Mouse (Mus musculus) myocyte (in vitro differentiated cells): ENCODE data around the gene Zc2hc1b.

ENCODE experiments used
- E2F4 ChIP-seq: IDR thresholded peaks from one replicate; pipeline ENCODE4 v1.6.1; 2011; ENCODE audit warnings: mild to moderate bottlenecking, control low read depth, moderate library complexity; ENCODE audit not compliant: insufficient read depth
- MAX ChIP-seq: IDR thresholded peaks from one replicate; pipeline ENCODE4 v1.6.1; 2011; ENCODE audit warnings: low read depth, mild to moderate bottlenecking, control low read depth
- MYOG ChIP-seq, 3 experiments: IDR thresholded peaks; one replicate each; pipeline ENCODE4 v1.6.1; 2011; ENCODE audit warnings: control low read depth in 2 of 3, low read depth in 2 of 3, mild to moderate bottlenecking in 2 of 3; ENCODE audit not compliant: insufficient read length in 2 of 3, control insufficient read depth in 1 of 3, insufficient read depth in 1 of 3
- POLR2A ChIP-seq: IDR thresholded peaks from one replicate; pipeline ENCODE4 v1.6.1; 2011; ENCODE audit warnings: low read depth, mild to moderate bottlenecking, control low read depth, moderate library complexity; ENCODE audit not compliant: insufficient read length
- POLR2AphosphoS2 ChIP-seq: IDR thresholded peaks from one replicate; pipeline ENCODE4 v1.6.1; 2011; ENCODE audit warnings: low read depth, control low read depth; ENCODE audit not compliant: insufficient read length
- REST ChIP-seq: IDR thresholded peaks from one replicate; pipeline ENCODE4 v1.6.1; 2011; ENCODE audit warnings: mild to moderate bottlenecking, control low read depth, moderate library complexity; ENCODE audit not compliant: insufficient read depth, insufficient read length
- TCF12 ChIP-seq: IDR thresholded peaks from one replicate; pipeline ENCODE4 v1.6.1; 2011; ENCODE audit warnings: mild to moderate bottlenecking, control low read depth; ENCODE audit not compliant: poor library complexity, insufficient read depth, severe bottlenecking
- TCF3 ChIP-seq: IDR thresholded peaks from one replicate; pipeline ENCODE4 v1.6.1; 2011; ENCODE audit warnings: low read depth, control low read depth; ENCODE audit not compliant: insufficient read length

DNA sequence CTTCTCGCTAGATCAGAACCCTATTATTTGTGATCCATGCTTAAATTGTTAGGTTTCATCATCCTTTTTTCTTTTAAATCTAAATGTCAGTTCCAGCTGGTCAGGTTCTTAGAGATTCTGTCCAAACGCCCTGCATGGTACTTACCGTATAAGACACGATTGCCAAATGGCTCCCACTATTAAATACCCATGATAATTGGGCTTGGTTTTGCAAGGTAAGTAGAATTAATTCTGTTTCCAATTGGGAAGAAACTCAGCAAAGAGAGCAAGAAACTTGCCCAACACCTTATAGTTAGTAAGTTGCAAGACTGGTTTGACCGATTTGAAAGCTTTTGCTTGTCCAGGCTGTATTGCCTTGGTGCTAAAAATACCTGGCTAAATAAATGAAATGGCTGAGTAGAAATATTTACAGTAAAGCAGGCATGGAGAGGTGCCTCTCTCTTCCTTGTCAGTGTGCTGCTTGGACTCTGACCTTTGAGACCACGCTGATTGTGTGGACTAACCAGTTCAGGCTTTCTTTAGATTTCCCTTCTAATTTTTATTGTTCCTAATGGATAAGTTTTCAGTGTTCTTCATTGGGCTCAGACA lies 77.7 kb downstream of the Zc2hc1b start:
- TF ChIP-seq POLR2A (no peak), MYOG (IDR thresholded peaks at IDR 0.05; ENCODE audit: control insufficient read depth in 1 of 3, insufficient read depth in 1 of 3, insufficient read length in 2 of 3, low read depth in 2 of 3) (no peak), POLR2AphosphoS2 (no peak), REST (no peak), E2F4 (no peak), TCF12 (no peak), MAX (no peak), TCF3 (no peak)
